Mouse (Mus musculus) intestine, embryonic 14.5 days (tissue): ENCODE data around the gene Adamtsl1. TPM values are rescaled to one million over a fixed set of nuclear protein-coding genes. Genes with fewer than 3 reads are reported as not detected.

Experiments used
- ATAC-seq: fragments of 200-750 bp; cut with Nextera tagmentation; replicated peaks from 2 replicates; pipeline ENCODE4 v1.8.0; 2017; ENCODE audit warnings: low read depth, moderate number of reproducible peaks, moderate TSS enrichment, moderate library complexity; ENCODE audit not compliant: low FRiP score, low TSS enrichment
- DNase-seq: peaks from one replicate; pipeline ENCODE4 v3.0.0-alpha.2; 2018; ENCODE audit warnings: low spot score
- H3K27ac ChIP-seq: fragments of 300-500 bp; sonication (generic); 2 replicates; pipeline ENCODE4 v1.5.1; 2014; ENCODE audit warnings: low read depth, mild to moderate bottlenecking, control low read depth
- H3K27me3 ChIP-seq: fragments of 300-500 bp; sonication (generic); replicated peaks from 2 replicates; pipeline ENCODE4 v1.6.1; 2014; ENCODE audit warnings: low read length, control low read depth; ENCODE audit not compliant: control insufficient read depth, insufficient read depth
- H3K36me3 ChIP-seq: fragments of 300-500 bp; sonication (generic); 2 replicates; pipeline ENCODE4 v1.6.1; 2014; ENCODE audit warnings: low read length, control low read depth; ENCODE audit not compliant: control insufficient read depth, insufficient read depth
- H3K4me1 ChIP-seq: fragments of 300-500 bp; sonication (generic); replicated peaks from 2 replicates; pipeline ENCODE4 v1.6.1; 2014; ENCODE audit warnings: low read length, control low read depth, mixed read lengths; ENCODE audit not compliant: control insufficient read depth, insufficient read depth
- H3K4me2 ChIP-seq: fragments of 300-500 bp; sonication (generic); 2 replicates; pipeline ENCODE4 v1.6.1; 2014; ENCODE audit warnings: low read length
- H3K4me3 ChIP-seq: fragments of 300-500 bp; sonication (generic); 2 replicates; pipeline ENCODE4 v1.5.1; 2014; ENCODE audit warnings: low read depth, low read length, control low read depth, mixed read lengths
- H3K9ac ChIP-seq: fragments of 300-500 bp; sonication (generic); 2 replicates; pipeline ENCODE4 v1.6.1; 2014; ENCODE audit warnings: mild to moderate bottlenecking, low read length
- H3K9me3 ChIP-seq: fragments of 300-500 bp; sonication (generic); 2 replicates; pipeline ENCODE4 v1.6.1; 2016; ENCODE audit warnings: low read length, control low read depth; ENCODE audit not compliant: control insufficient read depth
- WGBS: fragments of 180-500 bp; shearing (Covaris S2); extraction: QIAGEN DNeasy Blood & Tissue Kit; methylation state at CpG from one replicate; pipeline ENCODE4 v1.1.7; 2014; 5-methylcytosine and 5-hydroxymethylcytosine counted together
- polyA plus RNA-seq: library from polyadenylated mRNA; unstranded; fragments of >200 nt; fragmentation: Nextera tagmentation; extraction: Ambion mirVana; gene quantifications from 2 replicates; pipeline ENCODE4 v1.2.1, GENCODE M21; 2014

Gene Adamtsl1
- polyA plus RNA-seq, 1 experiment from 2014 or later: 12.4 TPM

GRCm38 (mm10) chr4:85824705-85825085 lies 310.7 kb downstream of the Adamtsl1 start:
- no peak overlapping the region for H3K27ac ChIP-seq
- H3K36me3 ChIP-seq: no peaks in the 10 kb centered on the region
- no peaks in the 10 kb centered on the region for H3K4me1 ChIP-seq
- H3K9ac ChIP-seq: no peak overlapping the region
- H3K4me2 ChIP-seq: no peak overlapping the region
- no peak for ATAC-seq
- no peaks in the 10 kb centered on the region for H3K27me3 ChIP-seq
- WGBS: 64% methylated on average over 1 of the region's 1 CpGs
- H3K4me3 ChIP-seq: no peak overlapping the region
- no peak for DNase-seq
- no peaks in the 10 kb centered on the region for H3K9me3 ChIP-seq

GRCm38 (mm10) chr4:85837058-85837457 lies 323.1 kb downstream of the Adamtsl1 start:
- DNase-seq (no peak), ATAC-seq (no peak)
- Histone ChIP-seq H3K27me3 (no peaks in the 10 kb centered on the region), H3K36me3 (no peaks in the 10 kb centered on the region), H3K27ac (no peak overlapping the region), H3K4me1 (peaks cover 7% of the 10 kb centered on the region; the same call in 1 of the 2 replicates), H3K9me3 (no peaks in the 10 kb centered on the region), H3K4me3 (no peak overlapping the region), H3K9ac (no peak overlapping the region), H3K4me2 (no peak overlapping the region)

- H3K36me3 ChIP-seq: no peaks in the 10 kb centered on the region
- H3K4me1 ChIP-seq: peaks cover 7% of the 10 kb centered on the region; the same call in 1 of the 2 replicates
- H3K4me3 ChIP-seq: no peak overlapping the region
- H3K9ac ChIP-seq: no peak overlapping the region
- H3K4me2 ChIP-seq: no peak overlapping the region
- peak overlapping the region; percentile 33; the same call in 1 of the 2 replicates for H3K27ac ChIP-seq
- no peaks in the 10 kb centered on the region for H3K9me3 ChIP-seq
- H3K27me3 ChIP-seq: no peaks in the 10 kb centered on the region
- WGBS: 52% methylated on average over 5 of the region's 5 CpGs
- ATAC-seq (no peak), DNase-seq (no peak)
These were observed 323.6 kb downstream of the Adamtsl1 start for GRCm38 (mm10) chr4:85837532-85837965.

- Histone ChIP-seq H3K27me3 (no peaks in the 10 kb centered on the region), H3K4me3 (no peak overlapping the region), H3K4me1 (peaks cover 7% of the 10 kb centered on the region; the same call in 1 of the 2 replicates), H3K36me3 (no peaks in the 10 kb centered on the region), H3K27ac (no peak overlapping the region), H3K4me2 (no peak overlapping the region), H3K9me3 (no peaks in the 10 kb centered on the region), H3K9ac (no peak overlapping the region)
- 39% methylated on average over 5 of the region's 5 CpGs for WGBS
- ATAC-seq: no peak
- DNase-seq: no peak
These were observed 324.1 kb downstream of the Adamtsl1 start for GRCm38 (mm10) chr4:85838031-85838430.

- Histone ChIP-seq H3K9ac (no peak overlapping the region), H3K9me3 (no peaks in the 10 kb centered on the region), H3K27me3 (no peaks in the 10 kb centered on the region), H3K4me2 (no peak overlapping the region), H3K4me3 (no peak overlapping the region), H3K27ac (no peak overlapping the region), H3K36me3 (no peaks in the 10 kb centered on the region), H3K4me1 (peaks cover 10% of the 10 kb centered on the region; the same call in 1 of the 2 replicates)
- WGBS: 62% methylated on average over 9 of the region's 9 CpGs
- DNase-seq: no peak
- ATAC-seq: no peak
These were observed 328.1 kb downstream of the Adamtsl1 start for GRCm38 (mm10) chr4:85842113-85842512.

- H3K27me3 ChIP-seq: no peaks in the 10 kb centered on the region
- DNase-seq: no peak
- no peak for ATAC-seq
- no peaks in the 10 kb centered on the region for H3K9me3 ChIP-seq
- H3K4me3 ChIP-seq: no peak overlapping the region
- H3K4me2 ChIP-seq: no peak overlapping the region
- 0 out of 2 replicates have a peak, but pooled peaks cover 4% of the 10 kb centered on the region for H3K4me1 ChIP-seq
- H3K9ac ChIP-seq: no peak overlapping the region
- H3K27ac ChIP-seq: no peak overlapping the region
- no peaks in the 10 kb centered on the region for H3K36me3 ChIP-seq
These were observed 330.4 kb downstream of the Adamtsl1 start for GRCm38 (mm10) chr4:85844381-85844780.

- Histone ChIP-seq H3K27me3 (no peaks in the 10 kb centered on the region), H3K4me2 (no peak overlapping the region), H3K4me1 (0 out of 2 replicates have a peak, but pooled peaks cover 3% of the 10 kb centered on the region), H3K9ac (no peak overlapping the region), H3K9me3 (no peaks in the 10 kb centered on the region), H3K27ac (no peak overlapping the region), H3K36me3 (no peaks in the 10 kb centered on the region), H3K4me3 (no peak overlapping the region)
- DNase-seq (no peak), ATAC-seq (no peak)
- WGBS: 53% methylated on average over 7 of the region's 7 CpGs
These were observed 332.0 kb downstream of the Adamtsl1 start for GRCm38 (mm10) chr4:85845931-85846330.

GRCm38 (mm10) chr4:85853401-85853800 lies 339.4 kb downstream of the Adamtsl1 start:
- H3K36me3 ChIP-seq: no peaks in the 10 kb centered on the region
- H3K9me3 ChIP-seq: no peaks in the 10 kb centered on the region
- peaks cover 5% of the 10 kb centered on the region for H3K4me1 ChIP-seq
- WGBS: 81% methylated on average over 7 of the region's 7 CpGs
- ATAC-seq: no peak
- no peak overlapping the region for H3K27ac ChIP-seq
- H3K27me3 ChIP-seq: no peaks in the 10 kb centered on the region
- no peak overlapping the region for H3K4me2 ChIP-seq
- H3K9ac ChIP-seq: no peak overlapping the region
- H3K4me3 ChIP-seq: no peak overlapping the region
- DNase-seq: no peak

GRCm38 (mm10) chr4:85854507-85854906 lies 340.5 kb downstream of the Adamtsl1 start:
- Histone ChIP-seq H3K27me3 (no peaks in the 10 kb centered on the region), H3K9ac (no peak overlapping the region), H3K27ac (no peak overlapping the region), H3K4me3 (no peak overlapping the region), H3K9me3 (no peaks in the 10 kb centered on the region), H3K4me2 (no peak overlapping the region), H3K36me3 (no peaks in the 10 kb centered on the region), H3K4me1 (peaks cover 5% of the 10 kb centered on the region)
- WGBS: 35% methylated on average over 8 of the region's 8 CpGs
- DNase-seq (no peak), ATAC-seq (no peak)
